Mouse (Mus musculus): ENCODE measurements at regions not wholly inside any gene's neighbourhood (a gene's known extent, or its start where the extent isn't known, plus 50 kb on each side); places are given as distances from the start of the nearest gene placed in this dataset.

- TF ChIP-seq POLR2A (IDR thresholded peaks at IDR 0.05; ENCODE audit: low read depth, low read length) (no peak), CTCF (IDR thresholded peaks at IDR 0.05; ENCODE audit: borderline replicate concordance, insufficient read depth, low read length) (no peak)
Measured at GRCm38 (mm10) chr8:8942991-8943390, 252.7 kb upstream of the Arglu1 start.
